Mouse (Mus musculus): ENCODE data around the gene Kat14.

Kat14 gene

GRCm38 (mm10) chr2:144452364-144453008, 83.7 kb downstream of the Kat14 start:
- peak; percentile 55 to 71 for DNase-seq (ENCODE audit: low spot score in 2 of 2)
